Comparison of ENCODE assay signal across 8 mouse cellular contexts in the genomic region with DNA sequence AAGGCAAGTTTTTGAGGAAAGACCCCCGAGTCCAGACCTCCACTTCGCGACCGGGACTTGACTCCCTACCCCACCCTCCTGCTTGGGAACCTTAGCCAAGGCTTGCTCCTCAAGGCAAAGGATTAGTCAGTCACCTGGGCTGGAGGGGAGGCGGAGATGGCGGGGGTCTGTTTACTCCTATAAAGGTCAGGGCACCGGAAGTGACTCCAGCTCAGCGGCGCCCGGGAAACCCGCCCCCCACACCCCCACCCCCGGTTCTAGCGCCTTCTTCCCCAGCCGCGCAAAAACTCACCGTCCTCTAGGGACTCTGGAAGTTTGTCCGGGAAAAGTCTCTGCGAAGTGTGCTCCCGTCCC. TPM values are rescaled to one million over a fixed set of nuclear protein-coding genes. Genes with fewer than 3 reads are reported as not detected.
DNase-seq lines count a peak whose midpoint lies in the region; ATAC-seq and TF ChIP-seq lines count a peak whose summit lies in the region.

No protein-coding gene starts in this region.

- H3K4me2 ChIP-seq in liver, embryonic 12.5 days, result peak overlapping the region; percentile 80

- no peak overlapping the region; the same call in 1 of the 2 replicates for H3K9ac ChIP-seq in liver, embryonic 12.5 days

- TF ChIP-seq POLR2A in cerebellum, adult 2 months (IDR thresholded peaks at IDR 0.05; ENCODE audit: borderline replicate concordance, insufficient read depth, low read length), result no peak

- peak overlapping the region; percentile 77 for H3ac ChIP-seq in C2C12 (ENCODE audit: control insufficient read depth, insufficient read length, low read depth)

- peaks cover 3% of the 10 kb centered on the region for H3K27me3 ChIP-seq in cerebellum, adult 2 months (ENCODE audit: control insufficient read depth, insufficient read depth, low read length)
- no peaks in the 10 kb centered on the region for H3K27me3 ChIP-seq in C2C12 (ENCODE audit: control insufficient read depth, insufficient read depth, insufficient read length)
- peaks cover 69% of the 10 kb centered on the region for H3K27me3 ChIP-seq in forebrain, embryonic 10.5 days (ENCODE audit: poor library complexity, severe bottlenecking)
- peaks cover 90% of the 10 kb centered on the region for H3K27me3 ChIP-seq in liver, embryonic 12.5 days (replicated peaks)

- no peaks in the 10 kb centered on the region for H3K79me2 ChIP-seq in C2C12 (ENCODE audit: control insufficient read depth, insufficient read depth)

- DNase-seq in cerebellum, adult 2 months, result no peak
- no peak for DNase-seq in cerebellum, postnatal 14 days
- DNase-seq in forebrain, embryonic 10.5 days (ENCODE audit: extremely low spot score, low spot score), result peak; percentile 46
- peak; percentile 61 for DNase-seq in testis, postnatal 14 days (ENCODE audit: low spot score)
- DNase-seq in natural killer cell, adult 2 months (ENCODE audit: low spot score in 2 of 2), result no peak
- no peak for DNase-seq in left cerebral cortex, adult 8-10 months (ENCODE audit: low spot score in 2 of 2)

- no peak overlapping the region for H3K27ac ChIP-seq in cerebellum, adult 2 months (ENCODE audit: insufficient read depth, low read length)
- peak overlapping the region; percentile 82 for H3K27ac ChIP-seq in forebrain, embryonic 10.5 days
- no peak overlapping the region for H3K27ac ChIP-seq in liver, embryonic 12.5 days

- H3K9me3 ChIP-seq in forebrain, embryonic 10.5 days, result no peaks in the 10 kb centered on the region
- H3K9me3 ChIP-seq in liver, embryonic 12.5 days (replicated peaks), result no peaks in the 10 kb centered on the region

- H3K4me3 ChIP-seq in cerebellum, adult 2 months (replicated peaks; ENCODE audit: insufficient read depth, low read depth, low read length), result peak overlapping the region; percentile 41
- H3K4me3 ChIP-seq in C2C12 (ENCODE audit: insufficient read depth, poor library complexity, severe bottlenecking), result peak overlapping the region; percentile 41
- H3K4me3 ChIP-seq in forebrain, embryonic 10.5 days, result peak overlapping the region; percentile 70
- peak overlapping the region; percentile 65 for H3K4me3 ChIP-seq in liver, embryonic 12.5 days

- no peaks in the 10 kb centered on the region for H3K36me3 ChIP-seq in C2C12 (ENCODE audit: control insufficient read depth, insufficient read depth)
- peaks cover 14% of the 10 kb centered on the region; the same call in 1 of the 2 replicates for H3K36me3 ChIP-seq in forebrain, embryonic 10.5 days (replicated peaks)
- H3K36me3 ChIP-seq in liver, embryonic 12.5 days, result no peaks in the 10 kb centered on the region

- H3K79me3 ChIP-seq in C2C12 (ENCODE audit: low read depth), result no peaks in the 10 kb centered on the region

- H3K4me1 ChIP-seq in cerebellum, adult 2 months (ENCODE audit: control insufficient read depth, insufficient read depth, low read length), result peaks cover 2% of the 10 kb centered on the region
- H3K4me1 ChIP-seq in forebrain, embryonic 10.5 days, result peaks cover 60% of the 10 kb centered on the region
- peaks cover 32% of the 10 kb centered on the region for H3K4me1 ChIP-seq in liver, embryonic 12.5 days

- TF ChIP-seq CTCF in cerebellum, adult 2 months (IDR thresholded peaks at IDR 0.05; ENCODE audit: borderline replicate concordance, insufficient read depth, low read depth, low read length), result no peak
- no peak for TF ChIP-seq CTCF in C2C12 (IDR thresholded peaks at IDR 0.05; ENCODE audit: control insufficient read depth, insufficient read depth, insufficient read length)

- ATAC-seq in liver, embryonic 12.5 days, result 0 out of 2 replicates have a peak, but pooled peaks have one; percentile 1

- WGBS in cerebellum, adult 2 months, result 3% methylated on average over 19 of the region's 19 CpGs
- WGBS in forebrain, embryonic 10.5 days, result under 1% methylated on average over 19 of the region's 19 CpGs
- 2% methylated on average over 19 of the region's 19 CpGs for WGBS in liver, embryonic 12.5 days (ENCODE audit: insufficient replicate concordance)

TF ChIP-seq in C2C12, 6 proteins besides CTCF, POLR2A, EP300 and RAD21:
- TF ChIP-seq CEBPB (IDR thresholded peaks at IDR 0.05; ENCODE audit: low read depth), result no peak
- no peak for TF ChIP-seq MAX (IDR thresholded peaks at IDR 0.05)
- no peak for TF ChIP-seq MYOD1 (IDR thresholded peaks at IDR 0.05; ENCODE audit: control insufficient read depth, insufficient read length, low read depth)
- no peak for TF ChIP-seq USF1 (IDR thresholded peaks at IDR 0.05; ENCODE audit: low read depth)
- TF ChIP-seq FOSL1 (IDR thresholded peaks at IDR 0.05; ENCODE audit: insufficient read depth, low read length, poor library complexity, severe bottlenecking), result no peak
- TF ChIP-seq MYOG (IDR thresholded peaks at IDR 0.05; ENCODE audit: control insufficient read depth, extremely low read depth, insufficient read length), result no peak
TF ChIP-seq in C2C12: peak in this region for 0.

RNA-seq across cellular contexts. Expression of a gene that starts 0.4 kb away (rescaled TPM):
- 3.4 and 3.6 TPM in 2 replicates for polyA plus RNA-seq in cerebellum, adult 2 months (2012; rRNA removed)
- 25.3 TPM for polyA plus RNA-seq in C2C12 (2012; fragmentation: generic; extraction: Trizol)
- polyA plus RNA-seq in forebrain, embryonic 10.5 days (2016; fragmentation: Nextera tagmentation; extraction: Ambion mirVana), result 8.1 and 8.8 TPM in 2 replicates
- 3.8 and 4.4 TPM in 2 replicates for polyA plus RNA-seq in liver, embryonic 12.5 days (2016; fragmentation: Nextera tagmentation; extraction: Ambion mirVana)
- total RNA-seq in left cerebral cortex, adult 8-10 months (2022), result 1 to 10 TPM; 5.9 to 6.6 (median 6.3) TPM

RNA-seq across cellular contexts. Expression of a gene that starts 50.6 kb away (rescaled TPM):
- polyA plus RNA-seq in cerebellum, adult 2 months (2012; rRNA removed), result 298 and 324 TPM in 2 replicates
- 149 TPM for polyA plus RNA-seq in C2C12 (2012; fragmentation: generic; extraction: Trizol)
- 906 and 908 TPM in 2 replicates for polyA plus RNA-seq in forebrain, embryonic 10.5 days (2016; fragmentation: Nextera tagmentation; extraction: Ambion mirVana)
- 384 and 391 TPM in 2 replicates for polyA plus RNA-seq in liver, embryonic 12.5 days (2016; fragmentation: Nextera tagmentation; extraction: Ambion mirVana)
- 100 to 1,000 TPM; 448 to 504 (median 464) TPM for total RNA-seq in left cerebral cortex, adult 8-10 months (2022)

Comparison
In these comparisons a context has a peak if more than half of its experiments do, and no peak if none do; other contexts are left out.
1. DNase-seq: peak in forebrain, embryonic 10.5 days (single experiment) and testis, postnatal 14 days (single experiment); none in cerebellum, adult 2 months (0 of 2), cerebellum, postnatal 14 days (0 of 2), natural killer cell, adult 2 months (0 of 2) and left cerebral cortex, adult 8-10 months (0 of 2).
2. Peak in every context shown above with its lines, with median percentiles within 50 percentile points of each other: H3K4me3 ChIP-seq.